Mouse (Mus musculus): ENCODE data around the gene Max. TPM values are rescaled to one million over a fixed set of nuclear protein-coding genes. Genes with fewer than 3 reads are reported as not detected.

The Max gene
- polyA plus RNA-seq, 1 experiment from 2014 or later = 17.3 TPM

- no peaks in the 10 kb centered on the region for H3K4me1 ChIP-seq
- ATAC-seq (ENCODE audit: insufficient number of reproducible peaks, low FRiP score, low TSS enrichment, low read depth) = no peak
Observed at GRCm38 (mm10) chr12:76918855-76919254, 43.1 kb downstream of the Max start.

DNA sequence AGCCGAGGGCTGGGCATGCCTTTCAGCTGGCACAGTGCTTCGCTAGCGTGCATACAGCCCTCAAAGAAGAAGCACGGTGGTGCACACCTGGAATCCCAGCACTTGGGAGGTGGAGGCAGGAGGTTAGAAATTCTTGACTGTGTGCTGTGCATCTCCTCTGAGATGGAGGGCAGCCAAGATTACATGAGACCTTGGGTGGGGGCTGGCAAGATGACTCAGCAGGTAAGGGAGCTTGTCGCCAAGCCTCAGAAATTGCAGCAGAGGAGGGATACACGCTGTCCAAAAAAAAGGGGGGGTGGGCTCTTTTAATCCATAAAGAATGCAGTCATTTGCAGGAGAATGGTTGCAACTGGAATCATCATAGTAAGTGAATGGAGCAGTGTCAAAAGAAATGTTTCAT is 43.9 kb downstream of the Max start:
- Histone ChIP-seq H3K4me2 (replicated peaks) (no peak overlapping the region), H3K9me3 (replicated peaks) (no peaks in the 10 kb centered on the region), H3K36me3 (peaks cover 22% of the 10 kb centered on the region), H3K27me3 (no peaks in the 10 kb centered on the region), H3K4me1 (no peaks in the 10 kb centered on the region), H3K4me3 (replicated peaks) (no peak overlapping the region), H3K27ac (replicated peaks) (no peak overlapping the region), H3K9ac (no peak overlapping the region)
- WGBS = 79% methylated on average over 6 of the region's 6 CpGs
- no peak; the same call in 1 of the 2 replicates for ATAC-seq (ENCODE audit: insufficient number of reproducible peaks, low FRiP score, low TSS enrichment, low read depth)

More at GRCm38 (mm10) chr12:76918855-76919254, 43.1 kb downstream of the Max start:
- H3K9ac ChIP-seq = no peak overlapping the region
- H3K9me3 ChIP-seq (replicated peaks) = no peaks in the 10 kb centered on the region
- no peak overlapping the region for H3K27ac ChIP-seq (replicated peaks)
- H3K4me3 ChIP-seq (replicated peaks) = no peak overlapping the region
- peaks cover 16% of the 10 kb centered on the region for H3K36me3 ChIP-seq
- 69% methylated on average over 3 of the region's 3 CpGs for WGBS
- H3K4me2 ChIP-seq (replicated peaks) = no peak overlapping the region
- H3K27me3 ChIP-seq = no peaks in the 10 kb centered on the region

GRCm38 (mm10) chr12:76916163-76916562 is 45.8 kb downstream of the Max start:
- Histone ChIP-seq H3K36me3 (peaks cover 36% of the 10 kb centered on the region), H3K9me3 (replicated peaks) (no peaks in the 10 kb centered on the region), H3K4me1 (no peaks in the 10 kb centered on the region), H3K4me3 (replicated peaks) (no peak overlapping the region), H3K27ac (replicated peaks) (no peak overlapping the region), H3K4me2 (replicated peaks) (no peak overlapping the region), H3K27me3 (no peaks in the 10 kb centered on the region), H3K9ac (no peak overlapping the region)
- ATAC-seq (ENCODE audit: insufficient number of reproducible peaks, low FRiP score, low TSS enrichment, low read depth) = no peak
- 90% methylated on average over 11 of the region's 11 CpGs for WGBS

GRCm38 (mm10) chr12:76912193-76912592 is 49.8 kb downstream of the Max start:
- Histone ChIP-seq H3K4me2 (replicated peaks) (no peak overlapping the region), H3K36me3 (peaks cover 46% of the 10 kb centered on the region; the same call in 1 of the 2 replicates), H3K9me3 (replicated peaks) (no peaks in the 10 kb centered on the region), H3K4me1 (no peaks in the 10 kb centered on the region), H3K4me3 (replicated peaks) (no peak overlapping the region), H3K27ac (replicated peaks) (no peak overlapping the region), H3K27me3 (no peaks in the 10 kb centered on the region), H3K9ac (no peak overlapping the region)
- no peak for ATAC-seq (ENCODE audit: insufficient number of reproducible peaks, low FRiP score, low TSS enrichment, low read depth)
- WGBS = 60% methylated on average over 9 of the region's 9 CpGs

DNA sequence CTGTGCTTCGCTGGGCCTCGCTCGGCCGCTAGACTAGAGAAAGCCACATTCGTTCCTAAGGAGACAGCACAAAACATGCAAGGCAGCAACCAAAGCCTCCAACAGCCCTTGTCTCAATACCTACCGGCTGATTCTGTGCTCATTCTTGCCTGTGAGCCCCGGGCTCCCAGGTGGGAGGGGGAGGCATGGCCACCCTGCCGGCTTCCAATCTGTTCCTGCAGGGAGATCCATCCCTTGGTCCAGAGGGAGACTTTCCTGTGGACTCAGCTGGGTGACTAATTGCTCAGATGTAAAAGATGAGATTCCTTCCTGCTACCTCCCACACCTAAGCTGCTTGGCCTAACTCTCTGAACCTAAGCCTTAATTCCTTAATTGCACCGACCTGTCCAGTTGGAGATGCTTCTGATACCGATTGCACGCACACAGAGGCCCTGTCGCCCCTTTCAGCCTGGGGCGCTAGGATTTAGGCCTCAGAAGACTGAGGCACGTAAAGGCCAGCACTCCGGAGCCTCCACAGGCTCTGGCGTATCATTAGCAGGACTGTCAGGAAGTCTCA is 50.8 kb downstream of the Max start:
- Histone ChIP-seq H3K9ac (no peak overlapping the region), H3K27ac (replicated peaks) (no peak overlapping the region), H3K4me2 (replicated peaks) (no peak overlapping the region), H3K4me1 (no peaks in the 10 kb centered on the region), H3K9me3 (replicated peaks) (no peaks in the 10 kb centered on the region), H3K27me3 (no peaks in the 10 kb centered on the region), H3K4me3 (replicated peaks) (no peak overlapping the region), H3K36me3 (peaks cover 53% of the 10 kb centered on the region; the same call in 1 of the 2 replicates)
- ATAC-seq (ENCODE audit: insufficient number of reproducible peaks, low FRiP score, low TSS enrichment, low read depth) = no peak
- WGBS = 51% methylated on average over 16 of the region's 16 CpGs

- H3K27me3 ChIP-seq = no peaks in the 10 kb centered on the region
- H3K9me3 ChIP-seq (replicated peaks) = no peaks in the 10 kb centered on the region
- no peak overlapping the region for H3K4me2 ChIP-seq (replicated peaks)
- no peaks in the 10 kb centered on the region for H3K4me1 ChIP-seq
- no peak overlapping the region for H3K9ac ChIP-seq
- ATAC-seq (ENCODE audit: insufficient number of reproducible peaks, low FRiP score, low TSS enrichment, low read depth) = no peak
- no peak overlapping the region for H3K4me3 ChIP-seq (replicated peaks)
- peaks cover 56% of the 10 kb centered on the region; the same call in 1 of the 2 replicates for H3K36me3 ChIP-seq
- 75% methylated on average over 11 of the region's 11 CpGs for WGBS
- H3K27ac ChIP-seq (replicated peaks) = no peak overlapping the region
Observed at GRCm38 (mm10) chr12:76910258-76910940, 51.6 kb downstream of the Max start.

DNA sequence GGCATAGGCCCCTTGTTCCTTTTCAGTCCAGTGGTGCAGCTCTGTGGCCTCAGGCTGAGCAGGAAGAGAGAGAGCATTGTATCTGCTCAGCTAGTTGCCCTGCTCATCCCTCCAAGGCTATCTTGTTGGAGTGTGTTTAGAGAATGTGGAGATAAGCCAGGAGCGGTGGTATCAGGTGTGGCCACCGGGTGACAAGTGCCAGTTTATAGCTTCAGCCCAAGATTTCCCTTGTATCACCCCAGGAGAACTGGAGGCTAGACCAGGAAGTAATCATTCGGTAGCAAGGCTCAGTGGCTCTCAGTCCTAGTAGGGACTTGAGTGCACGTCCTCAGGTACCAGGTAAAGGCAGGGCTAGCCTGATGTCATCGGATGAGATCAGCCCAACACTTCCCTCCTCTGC is 52.8 kb downstream of the Max start:
- H3K27ac ChIP-seq (replicated peaks) = no peak overlapping the region
- no peaks in the 10 kb centered on the region for H3K4me1 ChIP-seq
- H3K4me3 ChIP-seq (replicated peaks) = no peak overlapping the region
- peaks cover 50% of the 10 kb centered on the region; the same call in 1 of the 2 replicates for H3K36me3 ChIP-seq
- 75% methylated on average over 5 of the region's 5 CpGs for WGBS
- no peaks in the 10 kb centered on the region for H3K9me3 ChIP-seq (replicated peaks)
- H3K9ac ChIP-seq = no peak overlapping the region
- no peak overlapping the region for H3K4me2 ChIP-seq (replicated peaks)
- no peaks in the 10 kb centered on the region for H3K27me3 ChIP-seq
- ATAC-seq (ENCODE audit: insufficient number of reproducible peaks, low FRiP score, low TSS enrichment, low read depth) = no peak

DNA sequence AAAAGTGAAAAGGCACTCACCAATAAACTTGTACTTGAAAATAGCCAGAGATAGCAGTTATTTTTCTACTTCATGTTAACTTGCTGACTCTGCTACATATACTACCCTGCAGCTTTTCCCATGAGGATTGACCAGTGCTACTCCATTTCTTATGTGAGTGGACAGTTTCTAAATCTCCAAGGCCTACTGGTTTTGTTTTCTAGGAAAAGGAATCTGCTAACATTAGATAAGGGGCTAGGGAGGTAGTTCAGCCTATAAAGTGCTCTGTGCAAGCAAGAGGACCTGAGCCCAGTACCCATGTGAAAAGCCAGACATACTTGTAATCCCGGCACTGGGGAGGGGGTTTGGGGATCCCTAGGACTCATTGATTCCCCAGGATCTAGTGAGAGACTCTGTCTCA is 55.7 kb downstream of the Max start:
- Histone ChIP-seq H3K9ac (no peak overlapping the region), H3K4me1 (no peaks in the 10 kb centered on the region), H3K27ac (replicated peaks) (no peak overlapping the region), H3K36me3 (peaks cover 38% of the 10 kb centered on the region; the same call in 1 of the 2 replicates), H3K4me3 (replicated peaks) (no peak overlapping the region), H3K9me3 (replicated peaks) (no peaks in the 10 kb centered on the region), H3K4me2 (replicated peaks) (no peak overlapping the region), H3K27me3 (no peaks in the 10 kb centered on the region)
- no peak for ATAC-seq (ENCODE audit: insufficient number of reproducible peaks, low FRiP score, low TSS enrichment, low read depth)
- WGBS = 70% methylated on average over 1 of the region's 1 CpGs

DNA sequence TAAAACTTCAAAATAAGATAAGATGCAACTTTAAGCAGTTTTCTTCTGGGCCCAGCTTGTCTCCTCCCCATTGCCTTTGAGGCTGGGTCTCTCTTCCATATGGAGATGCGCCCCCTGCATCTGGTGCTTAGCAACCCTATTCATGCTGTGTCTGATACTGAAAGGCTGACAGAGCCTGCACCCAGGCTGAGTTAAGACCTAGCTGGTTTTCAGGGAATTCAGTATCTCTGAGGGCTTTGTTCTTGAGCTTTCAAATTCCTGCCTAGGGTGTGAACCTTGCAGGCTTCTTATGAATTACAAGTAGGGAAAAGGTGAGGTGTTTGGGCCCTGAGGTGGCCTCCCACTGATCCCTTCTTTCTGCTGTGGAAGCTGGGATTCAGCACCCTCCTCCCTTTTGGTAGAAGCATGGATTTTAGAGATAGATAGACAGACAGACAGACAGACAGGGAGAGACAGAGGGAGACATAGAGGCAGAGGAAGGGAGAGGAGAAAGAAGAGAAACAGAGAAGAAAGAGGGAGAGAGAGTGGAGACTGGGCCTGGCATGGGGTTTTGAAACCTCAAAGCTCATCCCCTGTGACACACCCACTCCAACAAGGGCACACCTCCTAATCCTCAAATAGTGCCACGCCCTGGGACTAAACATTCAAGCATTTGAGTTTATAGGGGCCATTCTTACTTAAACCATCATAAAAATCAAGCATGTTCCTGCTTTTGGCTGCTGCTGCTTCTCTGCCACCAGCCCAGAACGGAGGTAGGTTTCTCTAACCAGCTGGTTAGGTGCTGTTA is 60.3 kb downstream of the Max start:
- Histone ChIP-seq H3K4me2 (replicated peaks) (no peak overlapping the region), H3K27ac (replicated peaks) (no peak overlapping the region), H3K4me3 (replicated peaks) (no peak overlapping the region), H3K36me3 (peaks cover 26% of the 10 kb centered on the region; the same call in 1 of the 2 replicates), H3K9ac (no peak overlapping the region), H3K4me1 (no peaks in the 10 kb centered on the region), H3K9me3 (replicated peaks) (no peaks in the 10 kb centered on the region), H3K27me3 (no peaks in the 10 kb centered on the region)
- WGBS = 83% methylated on average over 3 of the region's 3 CpGs
- ATAC-seq (ENCODE audit: insufficient number of reproducible peaks, low FRiP score, low TSS enrichment, low read depth) = no peak

GRCm38 (mm10) chr12:76899261-76899975 is 62.6 kb downstream of the Max start:
- Histone ChIP-seq H3K27ac (replicated peaks) (no peak overlapping the region), H3K27me3 (no peaks in the 10 kb centered on the region), H3K36me3 (peaks cover 20% of the 10 kb centered on the region; the same call in 1 of the 2 replicates), H3K9me3 (replicated peaks) (no peaks in the 10 kb centered on the region), H3K4me1 (peaks cover 6% of the 10 kb centered on the region; the same call in 1 of the 2 replicates), H3K4me2 (replicated peaks) (no peak overlapping the region), H3K9ac (no peak overlapping the region), H3K4me3 (replicated peaks) (no peak overlapping the region)
- WGBS = 75% methylated on average over 10 of the region's 10 CpGs
- ATAC-seq (ENCODE audit: insufficient number of reproducible peaks, low FRiP score, low TSS enrichment, low read depth) = no peak

GRCm38 (mm10) chr12:76898141-76898540 is 63.9 kb downstream of the Max start:
- Histone ChIP-seq H3K4me3 (replicated peaks) (no peak overlapping the region), H3K27ac (replicated peaks) (no peak overlapping the region), H3K4me1 (peaks cover 6% of the 10 kb centered on the region; the same call in 1 of the 2 replicates), H3K9me3 (replicated peaks) (no peaks in the 10 kb centered on the region), H3K27me3 (no peaks in the 10 kb centered on the region), H3K4me2 (replicated peaks) (no peak overlapping the region), H3K36me3 (peaks cover 20% of the 10 kb centered on the region; the same call in 1 of the 2 replicates), H3K9ac (no peak overlapping the region)
- no peak for ATAC-seq (ENCODE audit: insufficient number of reproducible peaks, low FRiP score, low TSS enrichment, low read depth)

All from embryonic facial prominence, embryonic 15.5 days (tissue).